Mouse (Mus musculus) kidney, embryonic 14.5 days (tissue): ENCODE data around the gene Adipoq. TPM values are rescaled to one million over a fixed set of nuclear protein-coding genes. Genes with fewer than 3 reads are reported as not detected.

Experiments used
- ATAC-seq: fragments of 200-750 bp; cut with Nextera tagmentation; 2 replicates; pipeline ENCODE4 v1.8.0; 2017; ENCODE audit warnings: moderate number of reproducible peaks, mild to moderate bottlenecking, moderate TSS enrichment, moderate library complexity; ENCODE audit not compliant: low FRiP score, low TSS enrichment
- H3K27ac ChIP-seq: fragments of 300-500 bp; sonication (generic); 2 replicates; pipeline ENCODE4 v1.5.1; 2014; ENCODE audit warnings: low read depth, mild to moderate bottlenecking, low read length, moderate library complexity, mixed read lengths
- H3K27me3 ChIP-seq: fragments of 300-500 bp; sonication (generic); 2 replicates; pipeline ENCODE4 v1.6.1; 2014; ENCODE audit warnings: mild to moderate bottlenecking, low read length; ENCODE audit not compliant: control insufficient read depth, insufficient read depth
- H3K36me3 ChIP-seq: fragments of 300-500 bp; sonication (generic); 2 replicates; pipeline ENCODE4 v1.6.1; 2014; ENCODE audit warnings: low read length, mixed read lengths; ENCODE audit not compliant: control insufficient read depth, insufficient read depth
- H3K4me1 ChIP-seq: fragments of 300-500 bp; sonication (generic); 2 replicates; pipeline ENCODE4 v1.6.1; 2014; ENCODE audit warnings: low read length, mixed read lengths; ENCODE audit not compliant: control insufficient read depth, insufficient read depth
- H3K4me2 ChIP-seq: fragments of 300-500 bp; sonication (generic); replicated peaks from 2 replicates; pipeline ENCODE4 v1.6.1; 2014; ENCODE audit warnings: low read depth, mild to moderate bottlenecking, low read length
- H3K4me3 ChIP-seq: fragments of 300-500 bp; sonication (generic); 2 replicates; pipeline ENCODE4 v1.5.1; 2014; ENCODE audit warnings: mild to moderate bottlenecking, low read length
- H3K9ac ChIP-seq: fragments of 300-500 bp; sonication (generic); 2 replicates; pipeline ENCODE4 v1.6.1; 2014; ENCODE audit warnings: low read depth, mild to moderate bottlenecking, low read length, moderate library complexity
- H3K9me3 ChIP-seq: fragments of 300-500 bp; sonication (generic); 2 replicates; pipeline ENCODE4 v1.6.1; 2016; ENCODE audit warnings: low read length; ENCODE audit not compliant: control insufficient read depth
- WGBS: fragments of 180-500 bp; shearing (Covaris S2); extraction: QIAGEN DNeasy Blood & Tissue Kit; methylation state at CpG from one replicate; pipeline ENCODE4 v1.1.7; 2014; 5-methylcytosine and 5-hydroxymethylcytosine counted together
- microRNA-seq: library from miRNA; unstranded; fragments of <30 nt; microRNA quantifications from one replicate; pipeline ENCODE4, GENCODE M21; 2016
- polyA plus RNA-seq: library from polyadenylated mRNA; unstranded; fragments of >200 nt; fragmentation: Nextera tagmentation; extraction: Ambion mirVana; gene quantifications from 2 replicates; pipeline ENCODE4 v1.2.1, GENCODE M21; 2014

Adipoq gene
- polyA plus RNA-seq, 1 experiment from 2014 or later, result not detected

DNA sequence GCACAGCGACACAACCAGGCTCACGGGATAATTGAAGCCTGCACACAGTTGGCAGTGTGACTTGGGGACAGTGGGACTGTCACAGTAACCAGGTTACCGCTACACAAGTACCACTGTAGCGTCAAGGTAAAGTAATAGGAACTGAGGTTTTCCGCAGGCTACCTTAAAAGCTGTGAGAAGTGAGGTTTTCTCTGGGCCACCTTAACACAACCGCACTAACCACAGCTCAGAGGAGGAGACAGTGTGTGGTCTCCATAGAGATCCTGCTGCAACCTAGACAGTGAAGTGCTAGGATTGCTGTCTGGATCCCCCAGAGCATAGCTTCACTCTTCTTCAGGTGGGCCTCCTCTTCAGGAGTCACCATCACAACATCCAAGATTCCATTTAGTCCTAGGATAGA is 50.5 kb downstream of the Adipoq start:
- ATAC-seq, result no peak
- no peak overlapping the region for H3K9ac ChIP-seq
- no peaks in the 10 kb centered on the region for H3K9me3 ChIP-seq
- WGBS, result 92% methylated on average over 6 of the region's 6 CpGs
- no peak overlapping the region for H3K27ac ChIP-seq
- H3K4me3 ChIP-seq, result no peak overlapping the region
- H3K4me1 ChIP-seq, result no peaks in the 10 kb centered on the region
- no peaks in the 10 kb centered on the region for H3K36me3 ChIP-seq
- no peak overlapping the region for H3K4me2 ChIP-seq
- no peaks in the 10 kb centered on the region for H3K27me3 ChIP-seq

DNA sequence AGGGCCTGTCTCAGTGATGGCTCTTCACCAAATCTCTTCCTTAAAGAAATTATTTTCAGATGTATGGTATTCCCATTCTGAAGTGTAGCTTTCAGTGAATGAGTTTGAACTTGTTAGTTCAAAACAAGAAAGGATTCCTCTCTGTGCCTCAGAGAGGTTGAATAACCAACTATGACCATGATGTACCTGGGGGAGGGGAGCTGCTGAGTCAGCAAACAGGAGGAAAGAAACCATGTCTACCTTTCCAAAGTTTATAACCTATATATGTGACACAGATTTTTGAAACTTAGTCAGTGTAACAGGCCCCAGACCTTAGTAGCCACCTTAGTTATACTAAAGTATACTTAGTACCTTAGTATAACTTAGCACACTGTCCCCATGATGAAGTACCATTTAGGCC is 55.2 kb downstream of the Adipoq start:
- no peak overlapping the region for H3K9ac ChIP-seq
- no peak for ATAC-seq
- H3K4me1 ChIP-seq, result no peaks in the 10 kb centered on the region
- no peaks in the 10 kb centered on the region for H3K36me3 ChIP-seq
- no peak overlapping the region for H3K27ac ChIP-seq
- H3K27me3 ChIP-seq, result no peaks in the 10 kb centered on the region
- H3K9me3 ChIP-seq, result no peaks in the 10 kb centered on the region
- H3K4me2 ChIP-seq, result no peak overlapping the region
- H3K4me3 ChIP-seq, result no peak overlapping the region

Small RNA genes lying within 50 kb of the gene (microRNA-seq; reads per million reads assigned to microRNA genes)
- 3.6 reads per million, percentile 14 among the genes with 10 or more reads in this experiment for gene Gm49346

Other genes starting within 250 kb of the Adipoq start
- not detected in 2 replicates for gene Fetub, start 228.2 kb upstream of the Adipoq start, polyA plus RNA-seq
- not detected in 2 replicates for gene Hrg, start 195.5 kb upstream of the Adipoq start, polyA plus RNA-seq
- gene Kng2, start 117.1 kb upstream of the Adipoq start, polyA plus RNA-seq, result 1.4 and 2.5 TPM in 2 replicates
- 0.20 and 0.49 TPM in 2 replicates for gene Kng1, start 88.7 kb upstream of the Adipoq start, polyA plus RNA-seq
- 215 and 226 TPM in 2 replicates for gene Eif4a2, start 39.1 kb upstream of the Adipoq start, polyA plus RNA-seq
- gene Rfc4, start 18.8 kb upstream of the Adipoq start, polyA plus RNA-seq, result 146 and 188 TPM in 2 replicates
- 32.5 and 36.7 TPM in 2 replicates for gene St6gal1, start 78.2 kb downstream of the Adipoq start, polyA plus RNA-seq